Mouse (Mus musculus): ENCODE results near the gene Olfr585.

Gene Olfr585

DNA sequence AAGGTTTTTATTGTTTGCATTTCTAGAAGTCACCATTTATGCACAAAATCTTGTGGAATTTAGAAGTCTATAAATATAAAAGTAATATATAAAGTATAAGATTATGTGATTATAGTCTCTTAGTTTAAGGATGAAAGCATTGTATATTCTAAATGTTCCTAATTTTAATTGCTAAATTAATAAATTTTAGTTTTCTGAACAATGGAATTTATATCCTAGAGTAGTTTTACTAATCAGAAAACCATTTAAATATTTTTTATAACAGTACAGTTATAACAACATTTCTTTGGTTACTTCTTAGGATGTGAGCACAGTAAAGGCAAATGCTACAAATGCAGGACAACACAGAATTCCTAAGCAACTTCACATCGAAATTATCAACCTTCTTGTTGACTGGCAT, at the start of gene Olfr585:
Olfr585 (plus strand) TSS at position 301 of the 400 bp plus-strand sequence.
- DNase-seq, result no peak

DNA sequence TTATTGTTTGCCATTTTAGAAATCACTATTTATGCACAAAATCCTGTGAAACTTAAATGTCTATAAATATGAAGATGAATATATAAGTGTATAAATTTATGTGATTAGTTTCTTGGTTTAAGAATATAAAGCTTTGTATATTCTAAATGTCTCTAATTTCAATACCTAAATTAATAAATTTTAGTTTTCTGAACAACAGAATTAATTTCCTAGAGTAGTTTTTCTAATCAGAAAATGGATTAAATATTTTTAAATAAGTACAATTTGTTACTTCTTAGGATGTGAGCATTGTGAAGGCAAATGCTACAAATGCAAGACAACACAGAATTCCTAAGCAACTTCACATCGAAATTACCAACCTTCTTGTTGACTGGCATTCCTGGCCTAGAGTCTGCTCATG, 46.5 kb upstream of the Olfr585 start, which contains the start of gene Olfr583:
Olfr583 (plus strand) TSS at position 301 of the 400 bp plus-strand sequence.
- DNase-seq, result no peak

DNA sequence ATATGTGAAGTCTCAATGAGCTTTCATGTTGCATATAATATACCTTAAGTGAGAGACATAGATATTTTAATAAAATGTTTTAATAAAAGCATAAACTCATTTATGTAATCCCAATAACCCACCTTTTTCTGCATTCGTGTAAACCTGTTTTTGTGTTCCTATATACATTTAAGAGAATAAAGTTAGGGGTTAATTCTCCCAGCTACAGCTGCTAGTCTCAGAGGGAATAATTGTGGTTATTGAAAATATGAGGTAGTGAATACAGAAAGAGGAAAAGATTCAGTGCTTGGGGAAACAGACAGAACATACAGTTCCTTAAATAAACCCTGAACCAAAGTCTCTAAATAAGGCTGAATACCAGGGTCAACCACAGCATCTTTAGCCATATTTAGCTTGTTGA, 15.9 kb upstream of the Olfr585 start, which contains the start of gene Olfr584:
Olfr584 (plus strand) TSS at position 301 of the 400 bp plus-strand sequence.
- DNase-seq, result no peak

DNA sequence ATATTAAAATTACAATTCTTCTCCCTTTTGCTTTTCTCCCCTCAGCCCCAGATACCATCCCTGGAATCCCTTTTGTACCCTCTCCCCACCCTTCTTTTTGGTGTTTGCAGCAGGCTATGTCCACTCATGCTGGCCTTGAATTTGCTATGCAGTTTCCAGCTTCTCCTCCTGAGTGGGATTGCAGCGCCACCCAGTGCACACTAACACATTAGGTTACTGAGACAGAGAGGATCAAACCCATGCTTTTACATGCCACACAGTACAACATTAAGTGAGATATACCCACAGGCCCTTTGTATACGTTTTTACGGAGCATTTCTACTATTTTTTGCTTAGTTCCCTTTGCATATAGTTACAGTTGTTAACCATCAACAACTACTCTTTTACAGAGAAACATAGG, 21.9 kb downstream of the Olfr585 start:
- no peak for DNase-seq

DNA sequence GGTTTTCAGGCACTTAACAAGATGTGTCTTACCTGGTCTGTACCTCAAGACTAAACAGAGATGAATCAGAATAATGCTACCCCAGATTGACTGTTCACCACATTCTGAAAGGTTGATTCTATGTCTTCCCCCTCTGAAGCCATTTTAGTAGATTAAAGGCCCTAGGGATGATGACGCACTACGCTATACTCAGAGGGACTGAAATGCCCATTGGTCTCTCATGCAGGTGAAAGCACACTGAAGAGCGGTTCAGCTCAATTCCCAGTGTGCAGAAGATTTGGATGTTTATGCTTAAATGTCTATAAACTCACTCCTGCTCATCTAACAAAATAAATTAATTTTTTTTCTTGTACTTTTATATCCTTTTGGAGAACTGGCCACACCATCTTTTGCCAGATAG, 28.0 kb downstream of the Olfr585 start, which contains the start of gene Olfr586:
Olfr586 (minus strand) TSS at position 101 of the 400 bp plus-strand sequence.
- no peak for DNase-seq

DNA sequence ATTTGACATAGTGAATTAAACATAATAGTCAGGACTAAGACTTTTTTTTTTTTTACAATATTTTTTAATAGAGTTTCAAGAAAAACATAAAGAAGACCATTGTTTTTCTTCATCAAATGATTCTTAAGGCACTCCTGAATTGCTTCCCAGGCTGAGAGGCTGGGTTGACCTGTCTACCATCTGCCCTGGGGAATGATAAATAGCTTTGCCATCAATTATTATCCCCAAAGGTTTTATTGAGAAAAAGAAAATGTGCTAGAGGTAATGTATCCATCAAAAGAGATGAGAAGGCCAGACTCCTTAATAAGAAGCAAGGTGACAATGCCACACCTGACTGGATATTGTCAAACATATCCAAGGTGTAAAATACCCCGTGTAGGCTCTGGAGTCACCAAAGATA, 43.1 kb downstream of the Olfr585 start, which contains the start of gene Olfr588-ps1:
Olfr588-ps1 (plus strand) TSS at position 301 of the 400 bp plus-strand sequence.
- no peak for DNase-seq

Measured in right cerebral cortex, postnatal 25 days (tissue).